Mouse (Mus musculus) gastrocnemius, adult 2 months (tissue): ENCODE results near the gene Mbl1. TPM values are rescaled to one million over a fixed set of nuclear protein-coding genes. Genes with fewer than 3 reads are reported as not detected.

ENCODE experiments used
- DNase-seq: peaks from one replicate; pipeline ENCODE4 v3.0.0; 2022
- H3K27ac ChIP-seq: fragments of 200-600 bp; 2 replicates; pipeline ENCODE4 v1.8.1; 2022; ENCODE audit warnings: mild to moderate bottlenecking
- H3K4me3 ChIP-seq: fragments of 200-600 bp; 2 replicates; pipeline ENCODE4 v1.8.1; 2022; ENCODE audit warnings: mild to moderate bottlenecking, moderate library complexity
- CTCF ChIP-seq: fragments of 200-600 bp; IDR thresholded peaks from 2 replicates; pipeline ENCODE4 v1.8.1; 2022; ENCODE audit warnings: antibody characterized with exemption, mild to moderate bottlenecking, moderate library complexity
- intact Hi-C: fragments of 180-260 bp; cut with DNase I; formaldehyde crosslinking; loops from one replicate; pipeline ENCODE4 v1.15.1; 2025
- total RNA-seq, 2 experiments: library from RNA; stranded (reverse); gene quantifications; 2 replicates each; pipeline ENCODE4 v1.2.3; 2021

Gene Mbl1
- total RNA-seq, 2 experiments from 2014 or later = not detected

DNA sequence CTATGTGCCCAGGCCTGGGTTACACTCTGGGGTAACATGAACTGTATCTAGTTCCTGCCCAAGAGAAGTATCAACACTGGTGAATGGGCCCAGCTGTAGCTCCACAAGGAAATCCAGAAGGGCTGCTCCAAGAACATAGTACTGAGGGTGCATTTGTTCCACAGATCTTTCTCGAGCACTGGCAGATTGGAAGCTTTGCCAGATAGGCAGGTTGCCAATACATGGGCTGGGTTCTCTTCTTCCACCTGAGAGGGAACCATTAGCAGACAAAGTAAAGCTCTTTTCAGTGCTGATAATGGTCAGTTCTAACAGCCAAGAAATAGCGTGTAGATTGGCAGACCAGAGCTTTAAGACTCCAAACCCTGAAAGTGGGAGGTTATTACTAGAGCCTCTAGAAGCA lies 3.9 kb upstream of the Mbl1 start:
- DNase-seq = no peak
- Histone ChIP-seq H3K27ac (no peak overlapping the region), H3K4me3 (no peak overlapping the region)
- intact Hi-C loops = no loop called here
- TF ChIP-seq CTCF = no peak

DNA sequence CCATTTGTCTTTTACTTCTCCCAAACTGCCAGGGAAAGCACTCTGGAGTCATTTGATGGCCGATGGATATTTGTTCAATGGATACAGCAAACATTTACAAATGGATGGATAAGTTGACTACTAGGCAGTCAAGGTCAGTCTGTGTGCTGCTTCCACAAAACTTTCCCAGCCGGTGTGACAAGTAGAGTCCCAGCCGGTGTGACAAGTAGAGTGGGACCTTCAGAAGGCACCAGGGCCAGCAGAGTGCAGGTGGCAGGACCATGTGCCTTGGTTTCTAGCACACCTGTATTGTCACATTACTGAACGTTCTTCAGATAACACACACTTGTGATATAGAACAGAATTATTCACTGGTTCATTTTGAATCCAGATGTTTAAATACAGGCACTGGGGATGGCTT lies 8.8 kb downstream of the Mbl1 start:
- H3K27ac ChIP-seq = no peak overlapping the region
- intact Hi-C loops = no loop called here
- TF ChIP-seq CTCF = no peak
- no peak for DNase-seq
- H3K4me3 ChIP-seq = no peak overlapping the region

DNA sequence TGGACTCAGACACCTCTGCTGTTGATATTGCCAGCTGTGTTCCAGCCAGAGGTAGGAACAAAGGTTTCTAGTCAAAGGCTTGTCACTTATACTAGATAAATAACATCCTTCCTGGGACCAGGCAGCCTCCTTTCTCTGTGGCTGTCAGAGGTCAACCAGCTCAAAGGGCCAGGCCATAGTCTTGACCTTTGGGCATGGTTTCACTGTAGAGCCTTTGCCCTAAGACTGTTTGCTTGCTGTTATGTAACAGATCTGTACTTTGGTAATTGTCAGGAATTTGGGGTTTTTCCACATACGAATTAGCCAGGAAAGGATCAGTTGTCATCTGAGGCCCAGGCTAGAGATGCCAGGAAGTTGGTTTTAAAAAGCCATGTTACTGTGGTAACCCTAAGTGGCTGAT lies 9.5 kb downstream of the Mbl1 start:
- intact Hi-C loops = no loop called here
- Histone ChIP-seq H3K4me3 (no peak overlapping the region), H3K27ac (no peak overlapping the region)
- DNase-seq = no peak
- no peak for TF ChIP-seq CTCF

DNA sequence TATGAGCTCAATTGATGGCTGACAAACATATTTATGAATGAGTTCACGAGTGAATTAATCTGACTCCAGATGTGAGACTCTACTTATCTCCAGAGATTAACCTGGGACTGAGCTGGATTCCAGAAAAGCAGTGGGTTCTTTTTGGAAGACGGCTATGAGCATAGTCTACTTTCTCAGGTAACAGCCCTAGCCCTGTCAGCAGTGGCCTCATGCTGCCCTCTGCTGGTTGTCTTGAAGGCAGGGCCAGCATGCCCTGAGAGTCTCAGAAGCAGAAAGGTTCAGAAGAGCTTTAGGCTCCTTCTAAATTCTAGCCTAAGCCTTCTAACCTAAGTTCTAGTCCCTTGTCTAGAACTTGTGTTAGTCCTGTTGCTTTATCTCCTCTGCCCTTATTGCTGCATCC lies 11.4 kb downstream of the Mbl1 start:
- H3K27ac ChIP-seq = no peak overlapping the region
- peak; percentile 23 for DNase-seq
- intact Hi-C loops = no loop called here
- no peak overlapping the region for H3K4me3 ChIP-seq
- TF ChIP-seq CTCF = peak; percentile 58

GRCm38 (mm10) chr14:41167278-41167677 lies 16.0 kb downstream of the Mbl1 start:
- intact Hi-C loops = no loop called here

GRCm38 (mm10) chr14:41168567-41168966 lies 17.3 kb downstream of the Mbl1 start:
- H3K27ac ChIP-seq = no peak overlapping the region
- intact Hi-C loops = no loop called here
- DNase-seq = no peak
- no peak for TF ChIP-seq CTCF
- H3K4me3 ChIP-seq = no peak overlapping the region

More at GRCm38 (mm10) chr14:41167278-41167677, 16.0 kb downstream of the Mbl1 start:
- DNase-seq = no peak
- H3K27ac ChIP-seq = no peak overlapping the region
- no peak for TF ChIP-seq CTCF
- H3K4me3 ChIP-seq = no peak overlapping the region

- Histone ChIP-seq H3K4me3 (no peak overlapping the region), H3K27ac (no peak overlapping the region)
- TF ChIP-seq CTCF = no peak
- intact Hi-C loops = no loop called here
- DNase-seq = no peak
Measured at GRCm38 (mm10) chr14:41170514-41170913, 19.3 kb downstream of the Mbl1 start.

GRCm38 (mm10) chr14:41174802-41175201 lies 23.5 kb downstream of the Mbl1 start:
- H3K27ac ChIP-seq = no peak overlapping the region
- H3K4me3 ChIP-seq = no peak overlapping the region
- DNase-seq = no peak
- TF ChIP-seq CTCF = no peak
- intact Hi-C loops = no loop called here

DNA sequence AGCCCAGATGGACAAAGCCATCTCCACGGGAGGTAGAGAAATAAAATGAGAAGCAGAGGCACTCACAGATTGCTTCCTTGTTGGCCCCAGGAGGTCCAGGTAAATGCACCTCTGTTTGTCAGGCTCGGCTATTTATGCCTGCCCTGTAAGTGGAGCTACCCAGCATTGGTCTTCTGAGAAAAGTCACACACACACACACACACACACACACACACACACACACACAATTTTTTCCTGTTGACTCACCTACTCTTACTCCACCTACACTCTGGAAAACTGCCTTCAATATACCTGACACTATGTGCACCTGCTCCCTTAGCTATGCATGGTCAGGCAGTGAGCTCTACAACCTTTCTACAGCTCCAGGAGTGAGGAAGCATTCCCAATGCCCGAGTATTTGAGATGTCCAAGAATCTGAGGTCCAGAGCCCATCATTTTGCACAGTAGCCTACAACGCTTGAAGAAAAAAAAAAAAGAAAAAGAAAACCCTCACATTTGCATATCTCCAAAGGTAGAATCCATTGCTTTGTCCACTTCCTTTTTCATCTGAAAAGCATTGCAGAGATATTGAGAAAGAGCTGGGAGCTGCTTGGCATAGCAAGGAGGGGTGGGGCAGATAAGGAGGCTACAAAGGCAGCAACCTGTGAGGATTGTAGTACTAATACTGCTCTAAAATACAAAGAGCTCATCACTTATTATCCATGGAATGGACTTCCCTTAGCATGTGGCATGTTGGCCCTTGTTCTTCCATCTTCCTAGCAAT lies 34.0 kb downstream of the Mbl1 start, which contains the start of gene Sftpd:
Gene Sftpd (minus strand): TSS at position 91 of the 763 bp plus-strand sequence.
- Histone ChIP-seq H3K27ac (no peak within 1 kb of the TSS), H3K4me3 (no peak within 1 kb of the TSS)
- TF ChIP-seq CTCF = no peak
- DNase-seq = no peak
- intact Hi-C loops = no loop called here

DNA sequence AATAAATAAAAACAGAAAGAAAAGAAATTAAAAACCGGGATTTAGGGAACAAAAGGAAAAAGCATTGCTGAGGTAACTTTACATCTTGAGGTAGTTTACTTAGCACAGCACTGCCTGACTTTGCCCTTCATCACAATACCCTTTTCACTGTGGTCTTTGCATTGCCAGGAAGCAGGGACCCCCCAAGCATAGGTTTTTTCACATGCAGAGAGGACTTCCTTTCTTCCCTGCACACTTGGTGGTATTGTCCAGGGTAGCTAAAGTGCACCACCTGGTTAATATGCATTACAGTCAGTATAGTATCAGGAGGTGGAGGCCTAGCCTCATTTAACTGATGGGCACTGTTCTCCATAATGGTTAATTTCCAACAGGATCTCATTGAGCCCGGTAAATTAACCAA lies 38.2 kb downstream of the Mbl1 start:
- TF ChIP-seq CTCF = no peak
- DNase-seq = no peak

DNA sequence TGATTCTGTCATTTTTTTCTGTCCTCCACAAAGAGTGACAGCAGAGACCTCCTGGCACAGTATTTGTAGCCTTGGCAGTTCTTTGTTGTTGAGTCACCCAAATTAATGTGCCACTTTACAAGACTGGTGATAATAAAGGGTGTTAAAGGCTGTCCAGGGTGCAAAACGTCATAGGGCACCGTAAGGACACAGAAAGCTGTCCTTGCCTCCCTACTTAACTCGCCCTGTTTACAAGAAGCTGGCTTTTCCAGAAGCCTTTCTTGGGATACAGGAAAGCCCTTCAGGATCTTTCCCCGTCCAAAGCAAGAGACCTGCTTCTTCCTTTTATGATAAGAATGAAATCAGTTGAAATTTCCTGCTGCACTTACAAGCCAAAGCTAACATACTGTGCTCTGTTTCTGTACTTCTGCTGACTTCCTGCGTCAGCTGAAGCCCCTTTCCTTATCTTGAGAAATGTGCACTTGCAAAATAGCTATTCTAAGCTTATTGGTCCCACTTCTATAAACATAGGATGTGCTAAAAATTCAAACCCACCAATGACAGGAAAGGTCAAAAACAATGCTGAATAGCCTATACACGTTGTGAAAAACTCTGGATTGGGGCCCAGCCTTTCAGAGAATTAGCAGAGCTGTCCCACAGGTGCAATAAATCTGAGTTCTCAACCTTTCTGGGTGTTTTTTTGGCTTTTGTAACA lies 46.9 kb downstream of the Mbl1 start:
- intact Hi-C loops = no loop called here
- no peak for TF ChIP-seq CTCF
- no peak overlapping the region for H3K27ac ChIP-seq
- H3K4me3 ChIP-seq = no peak overlapping the region
- no peak for DNase-seq

More for the DNA sequence above, 38.2 kb downstream of the Mbl1 start:
- H3K27ac ChIP-seq = no peak overlapping the region
- intact Hi-C loops = no loop called here
- no peak overlapping the region for H3K4me3 ChIP-seq

Other genes starting within 250 kb of the Mbl1 start
- gene Tspan14, start 184.7 kb upstream of the Mbl1 start, total RNA-seq = 10 to 100 TPM; 11.0 to 16.8 TPM
- 10 to 100 TPM; 21.9 to 28.6 TPM for gene Fam213a, start 137.7 kb upstream of the Mbl1 start, total RNA-seq
- not detected for gene Dydc2, start 82.2 kb upstream of the Mbl1 start, total RNA-seq
- gene Dydc1, start 78.5 kb upstream of the Mbl1 start, total RNA-seq = not detected
- not detected for gene Mat1a, start 46.4 kb upstream of the Mbl1 start, total RNA-seq
- not detected for gene Sftpa1, start 19.7 kb upstream of the Mbl1 start, total RNA-seq
- not detected for gene Sftpd, start 33.7 kb downstream of the Mbl1 start, total RNA-seq
- gene Gm2832, start 127.3 kb downstream of the Mbl1 start, total RNA-seq = not detected
- not detected for gene Gm5798, start 197.2 kb downstream of the Mbl1 start, total RNA-seq
- not detected for gene Gm7945, start 234.9 kb downstream of the Mbl1 start, total RNA-seq